Mouse (Mus musculus): ENCODE measurements around the gene Zfp719.

GRCm38 (mm10) chr7:43554550-43554949, 24.9 kb upstream of the Zfp719 start:
- TF ChIP-seq POLR2A (IDR thresholded peaks at IDR 0.05; ENCODE audit: borderline replicate concordance, extremely low read depth, low read depth, low read length): no peak
- no peak for TF ChIP-seq CTCF (IDR thresholded peaks at IDR 0.05; ENCODE audit: insufficient read depth, low read length)

All from lung, adult 2 months (tissue).